Mouse (Mus musculus): ENCODE measurements around the gene Lgr6. TPM values are rescaled to one million over a fixed set of nuclear protein-coding genes. Genes with fewer than 3 reads are reported as not detected.

Gene Lgr6
- polyA plus RNA-seq, 1 experiment = 2.3 TPM

DNA sequence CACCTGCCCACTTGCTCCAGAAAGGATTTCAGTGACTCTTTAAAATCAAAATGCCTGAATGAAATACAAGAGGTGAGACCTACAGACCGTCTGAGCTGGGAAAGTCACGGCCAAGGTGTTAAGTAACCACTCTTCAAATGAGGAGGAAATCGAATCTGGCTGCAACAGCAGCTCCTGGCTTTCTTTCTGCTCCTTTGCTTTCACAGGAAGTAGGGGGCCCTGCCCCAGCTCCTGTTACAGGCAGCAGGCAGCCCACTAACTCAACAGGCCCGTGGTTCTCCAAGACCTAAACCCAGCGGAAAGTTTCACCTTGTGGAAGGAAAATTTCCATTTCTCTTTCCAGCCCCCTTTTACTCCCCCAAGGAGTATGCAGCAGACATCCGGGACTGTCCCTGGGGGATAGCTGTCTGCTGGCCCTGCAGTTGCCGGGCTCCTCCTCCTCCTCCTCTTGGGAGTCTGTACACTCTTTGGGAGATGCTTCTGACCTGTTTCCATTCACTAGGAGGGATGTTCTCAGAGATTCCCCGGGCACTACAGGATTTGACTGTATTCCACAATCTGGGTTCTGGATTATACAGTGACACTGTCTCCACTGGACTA, 112.9 kb downstream of the Lgr6 start:
- H3K4me3 ChIP-seq (ENCODE audit: insufficient read depth, low read length) = no peak overlapping the region
- H3K4me1 ChIP-seq (ENCODE audit: control insufficient read depth, insufficient read depth, low read length) = peaks cover 9% of the 10 kb centered on the region
- TF ChIP-seq POLR2A (IDR thresholded peaks at IDR 0.05; ENCODE audit: low read depth, low read length) = no peak
- TF ChIP-seq CTCF (IDR thresholded peaks at IDR 0.05; ENCODE audit: borderline replicate concordance, insufficient read depth, low read length) = no peak
- no peak overlapping the region for H3K27ac ChIP-seq (ENCODE audit: insufficient read depth, low read length)

GRCm38 (mm10) chr1:134989372-134989771, 115.7 kb downstream of the Lgr6 start:
- H3K27ac ChIP-seq (ENCODE audit: insufficient read depth, low read length) = no peak overlapping the region
- TF ChIP-seq POLR2A (IDR thresholded peaks at IDR 0.05; ENCODE audit: low read depth, low read length) (no peak), CTCF (IDR thresholded peaks at IDR 0.05; ENCODE audit: borderline replicate concordance, insufficient read depth, low read length) (peak; percentile 69; the same call in 1 of the 2 replicates)
- peaks cover 6% of the 10 kb centered on the region for H3K4me1 ChIP-seq (ENCODE audit: control insufficient read depth, insufficient read depth, low read length)
- H3K4me3 ChIP-seq (ENCODE audit: insufficient read depth, low read length) = no peak overlapping the region

GRCm38 (mm10) chr1:134987962-134988341, 117.1 kb downstream of the Lgr6 start:
- Histone ChIP-seq H3K4me1 (ENCODE audit: control insufficient read depth, insufficient read depth, low read length) (peaks cover 6% of the 10 kb centered on the region), H3K27ac (ENCODE audit: insufficient read depth, low read length) (no peak overlapping the region), H3K4me3 (ENCODE audit: insufficient read depth, low read length) (no peak overlapping the region; the same call in 1 of the 2 replicates)
- TF ChIP-seq CTCF (IDR thresholded peaks at IDR 0.05; ENCODE audit: borderline replicate concordance, insufficient read depth, low read length) = no peak
- TF ChIP-seq POLR2A (IDR thresholded peaks at IDR 0.05; ENCODE audit: low read depth, low read length) = no peak

DNA sequence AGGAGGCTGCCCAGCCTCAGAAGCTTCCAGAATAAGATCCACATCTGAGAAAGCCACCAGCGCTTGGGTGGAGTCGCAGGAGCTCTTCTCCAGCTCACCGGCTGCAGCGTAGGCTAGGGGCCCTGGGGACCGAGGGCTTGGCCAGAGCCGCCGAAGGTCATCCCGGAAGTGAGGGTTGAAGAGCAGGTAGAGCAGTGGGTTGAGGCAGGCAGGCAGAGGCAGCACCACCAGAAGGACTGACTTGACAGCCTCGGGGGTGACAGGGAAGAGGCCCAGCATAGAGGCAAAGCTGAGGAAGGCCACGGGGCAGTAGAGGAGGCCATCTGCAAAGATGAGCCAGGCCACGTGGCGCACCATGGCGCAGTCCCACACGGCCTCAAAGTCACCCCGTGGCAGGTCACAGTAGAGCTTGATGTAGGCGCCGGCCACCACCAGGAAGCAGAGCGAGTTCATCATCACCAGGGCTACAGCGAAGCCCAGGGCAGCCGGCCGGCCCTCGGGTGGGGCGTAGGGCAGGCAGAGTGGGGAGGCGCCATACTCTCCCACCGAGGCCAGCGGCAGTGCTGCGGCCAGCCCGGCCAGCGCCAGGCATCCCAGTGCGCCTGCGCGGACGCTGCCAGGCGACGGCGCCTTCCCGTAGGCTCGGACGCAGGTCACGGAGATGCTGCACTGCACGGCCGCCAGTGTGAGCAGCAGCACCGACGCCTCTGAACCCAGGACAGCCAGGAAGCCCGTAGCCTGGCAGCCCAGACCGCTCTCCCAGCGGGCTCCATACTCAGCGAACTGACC, 117.7 kb downstream of the Lgr6 start:
- no peak for TF ChIP-seq CTCF (IDR thresholded peaks at IDR 0.05; ENCODE audit: borderline replicate concordance, insufficient read depth, low read length)
- peak; percentile 44; the same call in 1 of the 2 replicates for TF ChIP-seq POLR2A (IDR thresholded peaks at IDR 0.05; ENCODE audit: low read depth, low read length)
- Histone ChIP-seq H3K4me1 (ENCODE audit: control insufficient read depth, insufficient read depth, low read length) (peaks cover 5% of the 10 kb centered on the region), H3K4me3 (ENCODE audit: insufficient read depth, low read length) (no peak overlapping the region; the same call in 1 of the 2 replicates), H3K27ac (ENCODE audit: insufficient read depth, low read length) (no peak overlapping the region)

DNA sequence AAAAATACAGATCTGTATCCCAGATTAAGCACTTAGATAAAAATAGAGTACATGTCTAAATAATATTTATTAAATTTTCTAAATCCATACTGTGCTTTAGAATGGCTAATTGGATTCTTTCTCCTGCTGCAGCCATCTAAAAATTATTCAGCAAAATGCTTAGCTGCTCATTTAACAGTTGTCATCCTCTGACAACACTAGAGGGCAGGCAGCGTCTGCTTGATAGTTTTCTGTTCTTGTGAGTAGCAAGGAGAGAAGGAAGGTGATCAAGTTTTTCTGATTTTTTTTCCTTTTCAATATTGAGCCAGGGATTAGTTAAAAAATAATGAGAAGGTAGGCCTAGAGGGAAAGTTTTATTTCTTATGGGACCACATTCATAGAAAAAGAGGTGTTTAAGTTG, 132.2 kb downstream of the Lgr6 start:
- H3K4me3 ChIP-seq (ENCODE audit: insufficient read depth, low read length) = no peak overlapping the region
- no peak overlapping the region for H3K27ac ChIP-seq (ENCODE audit: insufficient read depth, low read length)
- no peak for TF ChIP-seq CTCF (IDR thresholded peaks at IDR 0.05; ENCODE audit: borderline replicate concordance, insufficient read depth, low read length)
- TF ChIP-seq POLR2A (IDR thresholded peaks at IDR 0.05; ENCODE audit: low read depth, low read length) = no peak
- no peaks in the 10 kb centered on the region for H3K4me1 ChIP-seq (ENCODE audit: control insufficient read depth, insufficient read depth, low read length)

DNA sequence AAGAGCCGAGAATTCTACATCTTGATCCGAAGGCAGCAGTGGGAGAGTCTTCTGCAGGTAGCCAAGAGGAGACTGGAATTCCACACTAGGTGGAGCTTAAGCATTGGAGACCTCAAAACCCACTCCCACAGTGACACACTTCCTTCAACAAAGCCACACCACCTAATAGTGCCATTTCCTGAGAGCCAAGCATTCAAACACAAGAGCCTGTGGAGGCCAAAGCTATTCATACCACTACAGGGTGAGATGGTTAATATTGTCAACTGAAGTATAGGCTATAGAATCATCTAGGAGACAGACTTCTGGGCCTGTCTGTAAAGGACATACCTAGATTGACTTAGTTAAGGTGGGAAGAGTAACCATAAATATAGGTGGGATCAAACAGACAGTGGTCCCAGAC, 139.6 kb downstream of the Lgr6 start:
- no peaks in the 10 kb centered on the region for H3K4me1 ChIP-seq (ENCODE audit: control insufficient read depth, insufficient read depth, low read length)
- TF ChIP-seq POLR2A (IDR thresholded peaks at IDR 0.05; ENCODE audit: low read depth, low read length) = no peak
- no peak overlapping the region for H3K27ac ChIP-seq (ENCODE audit: insufficient read depth, low read length)
- H3K4me3 ChIP-seq (ENCODE audit: insufficient read depth, low read length) = no peak overlapping the region

DNA sequence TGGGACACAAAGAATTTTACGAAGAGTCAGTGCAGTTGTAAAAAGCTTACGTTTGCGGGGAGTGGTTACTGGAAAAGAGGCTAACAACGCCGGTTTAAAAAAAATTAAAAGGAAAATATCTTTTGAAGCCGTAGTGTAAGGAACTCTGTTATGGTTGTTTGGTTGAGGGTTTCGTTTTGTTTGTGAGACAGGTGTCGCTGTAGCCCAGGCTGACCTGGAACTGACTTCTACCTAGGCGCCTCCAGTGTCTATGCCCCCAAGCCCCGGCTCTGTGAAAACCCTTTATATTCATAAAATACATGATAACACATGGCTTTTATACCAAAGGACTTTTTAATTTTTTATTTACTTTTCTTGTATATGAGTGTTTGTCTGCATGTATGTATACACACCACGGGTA, 142.3 kb downstream of the Lgr6 start:
- Histone ChIP-seq H3K4me1 (ENCODE audit: control insufficient read depth, insufficient read depth, low read length) (no peaks in the 10 kb centered on the region), H3K4me3 (ENCODE audit: insufficient read depth, low read length) (peak overlapping the region; percentile 94), H3K27ac (ENCODE audit: insufficient read depth, low read length) (no peak overlapping the region)
- no peak for TF ChIP-seq CTCF (IDR thresholded peaks at IDR 0.05; ENCODE audit: borderline replicate concordance, insufficient read depth, low read length)
- TF ChIP-seq POLR2A (IDR thresholded peaks at IDR 0.05; ENCODE audit: low read depth, low read length) = no peak

DNA sequence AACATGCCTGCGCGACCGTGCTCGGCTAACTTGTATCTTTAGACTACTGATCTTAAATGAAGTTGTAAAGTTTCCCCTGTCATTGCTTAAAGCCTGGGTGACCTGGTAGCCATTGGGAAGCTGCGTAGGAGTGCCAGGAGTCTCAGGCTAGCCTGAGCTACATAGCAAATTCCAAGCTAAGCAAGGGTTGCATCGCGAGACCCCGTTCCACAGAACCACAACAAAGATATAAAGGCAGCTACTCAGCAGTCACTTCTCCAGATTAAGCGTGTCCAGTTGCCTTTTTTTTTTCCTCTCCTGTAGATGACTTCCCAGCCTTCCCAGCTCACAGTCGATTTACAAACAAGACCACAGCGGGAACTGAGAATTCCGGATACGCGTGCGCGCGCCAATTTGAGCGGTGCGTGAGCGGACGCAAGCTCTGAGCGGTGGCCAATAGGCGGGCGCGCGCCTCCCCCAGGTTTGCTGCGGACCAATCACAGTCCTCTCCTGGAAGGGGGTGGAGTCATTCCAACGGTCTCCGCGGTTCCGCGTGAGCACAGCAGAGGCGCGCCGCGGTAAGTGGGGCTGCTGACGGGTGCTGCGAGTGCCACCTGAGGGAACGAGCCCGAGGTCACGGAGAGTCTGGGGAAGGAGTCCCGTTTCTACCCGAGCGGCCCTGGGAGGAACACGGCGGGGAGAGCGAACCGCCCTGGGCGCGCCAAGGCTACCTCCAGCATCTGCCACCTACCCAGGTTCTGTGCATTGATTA, 142.8 kb downstream of the Lgr6 start, which contains the start of gene Ube2t:
Gene Ube2t (plus strand): TSS at position 513 of the 751 bp plus-strand sequence.
- TF ChIP-seq CTCF (IDR thresholded peaks at IDR 0.05; ENCODE audit: borderline replicate concordance, insufficient read depth, low read length) (no peak), POLR2A (IDR thresholded peaks at IDR 0.05; ENCODE audit: low read depth, low read length) (peak; percentile 80)
- Histone ChIP-seq H3K27ac (ENCODE audit: insufficient read depth, low read length) (no peak within 1 kb of the TSS), H3K4me3 (ENCODE audit: insufficient read depth, low read length) (peak within 1 kb of the TSS; percentile 94)

GRCm38 (mm10) chr1:134960634-134961033, 144.4 kb downstream of the Lgr6 start:
- H3K4me1 ChIP-seq (ENCODE audit: control insufficient read depth, insufficient read depth, low read length) = no peaks in the 10 kb centered on the region
- no peak overlapping the region for H3K4me3 ChIP-seq (ENCODE audit: insufficient read depth, low read length)
- TF ChIP-seq CTCF (IDR thresholded peaks at IDR 0.05; ENCODE audit: borderline replicate concordance, insufficient read depth, low read length) (no peak), POLR2A (IDR thresholded peaks at IDR 0.05; ENCODE audit: low read depth, low read length) (no peak)
- H3K27ac ChIP-seq (ENCODE audit: insufficient read depth, low read length) = no peak overlapping the region

More for the DNA sequence above, 142.8 kb downstream of the Lgr6 start, which contains the start of gene Ube2t:
- no peaks in the 10 kb centered on the region for H3K4me1 ChIP-seq (ENCODE audit: control insufficient read depth, insufficient read depth, low read length)

Measured in embryonic fibroblast, embryonic 13.5 days (primary cell).